Mouse (Mus musculus) Muller cell, postnatal 12 days (primary cell): ENCODE results near the gene Nfkbib.

Experiments
- DNase-seq: peaks from one replicate; pipeline ENCODE4 v3.0.0-alpha.2; 2015; ENCODE audit errors: inconsistent ontology term

The Nfkbib gene

DNA sequence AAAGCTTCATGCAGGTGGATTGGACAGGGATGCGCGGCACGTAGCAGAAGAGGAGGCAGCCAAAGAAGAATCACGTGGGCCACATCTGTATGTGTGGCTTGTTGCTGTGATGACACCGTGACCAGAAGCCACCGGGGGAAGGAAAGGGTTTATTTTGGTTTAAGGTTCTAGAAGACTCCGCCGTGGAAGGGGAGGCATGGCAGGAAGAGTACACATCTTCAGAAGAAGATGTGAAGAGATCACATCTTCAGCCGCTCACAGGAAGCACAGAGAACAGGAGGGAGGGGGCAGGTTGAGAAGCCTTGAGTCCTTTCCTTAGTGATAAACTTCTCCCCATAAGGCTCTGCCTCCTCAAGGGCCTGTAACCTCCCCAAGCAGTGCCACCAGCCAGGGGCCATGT lies 32.7 kb upstream of the Nfkbib start:
- no peak for DNase-seq

DNA sequence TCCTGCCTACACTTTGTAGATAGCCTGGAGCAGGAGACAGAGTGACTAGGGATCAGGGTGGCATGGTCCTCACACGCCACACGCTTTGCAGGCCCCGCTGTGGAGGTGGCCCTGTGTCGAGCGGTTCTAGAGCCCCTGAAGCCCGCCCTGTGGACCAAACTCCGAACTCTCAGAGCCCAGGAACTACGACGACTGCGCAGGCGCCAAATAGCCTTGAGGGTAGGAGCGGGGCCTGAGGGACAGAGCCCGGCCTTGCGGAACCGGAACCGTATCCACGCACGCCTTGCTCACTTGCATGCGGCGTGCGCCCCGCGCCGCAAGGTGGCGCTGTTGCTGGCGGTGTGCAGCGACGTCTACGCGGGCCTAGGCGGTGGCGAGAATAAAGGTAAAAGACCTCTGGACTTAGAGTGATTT lies 29.3 kb upstream of the Nfkbib start:
- peak; percentile 82 for DNase-seq

DNA sequence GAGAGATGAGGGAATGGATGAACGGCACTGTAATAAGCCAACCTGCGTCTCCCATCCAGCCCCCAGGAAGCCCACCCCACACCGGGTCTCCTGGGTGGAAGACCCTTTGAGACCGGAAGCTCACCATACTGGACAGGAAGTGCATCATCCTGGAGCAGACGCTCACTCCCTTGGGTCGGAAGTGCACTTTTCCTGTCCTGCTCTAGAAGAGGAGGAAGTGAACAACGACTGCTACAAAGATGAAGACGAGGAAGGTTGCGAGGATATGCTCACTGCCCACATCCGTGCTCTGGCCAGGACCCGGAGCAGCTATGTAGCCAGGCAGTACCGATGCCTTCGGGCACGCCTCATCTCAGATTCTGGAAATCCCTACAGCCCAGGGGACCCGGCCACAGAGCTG lies 28.5 kb upstream of the Nfkbib start:
- DNase-seq, result no peak

DNA sequence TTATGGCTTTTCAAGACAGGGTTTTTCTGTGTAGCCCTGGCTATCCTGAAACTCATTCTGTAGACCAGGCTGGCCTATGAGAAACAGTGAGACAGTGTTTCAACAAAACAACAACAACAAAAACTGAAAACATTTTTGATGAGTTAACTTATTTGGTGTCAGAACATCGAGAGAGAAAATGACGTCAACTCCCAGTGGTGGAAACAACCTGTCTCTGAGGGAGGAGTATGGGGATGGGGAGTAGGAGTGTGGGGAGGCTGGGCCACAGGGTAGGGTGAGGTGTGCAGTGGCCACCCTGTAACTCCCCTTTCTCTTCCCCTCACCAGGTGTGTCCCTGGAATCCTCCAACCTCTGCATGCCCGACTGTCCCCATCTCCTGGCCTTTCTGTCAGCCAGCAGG lies 27.2 kb upstream of the Nfkbib start:
- no peak for DNase-seq

DNA sequence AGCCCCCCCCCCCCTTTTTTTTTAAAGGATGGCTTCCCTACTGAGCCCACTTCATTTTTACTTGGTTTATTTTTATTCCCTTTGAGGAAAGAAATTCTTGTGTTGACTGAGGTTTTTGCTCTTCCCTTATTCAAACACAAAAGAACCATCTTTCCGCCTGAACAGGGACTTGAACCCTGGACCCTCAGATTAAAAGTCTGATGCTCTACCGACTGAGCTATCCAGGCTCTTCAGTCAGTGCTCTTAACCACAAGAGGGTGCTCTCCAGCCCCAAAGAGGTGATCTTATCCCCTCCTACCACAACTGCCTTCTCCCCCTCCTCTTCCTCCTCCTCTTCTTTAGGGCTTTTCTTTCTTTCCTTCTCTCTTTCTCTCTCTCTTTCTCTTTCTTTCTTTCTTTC lies 26.5 kb upstream of the Nfkbib start:
- no peak for DNase-seq

DNA sequence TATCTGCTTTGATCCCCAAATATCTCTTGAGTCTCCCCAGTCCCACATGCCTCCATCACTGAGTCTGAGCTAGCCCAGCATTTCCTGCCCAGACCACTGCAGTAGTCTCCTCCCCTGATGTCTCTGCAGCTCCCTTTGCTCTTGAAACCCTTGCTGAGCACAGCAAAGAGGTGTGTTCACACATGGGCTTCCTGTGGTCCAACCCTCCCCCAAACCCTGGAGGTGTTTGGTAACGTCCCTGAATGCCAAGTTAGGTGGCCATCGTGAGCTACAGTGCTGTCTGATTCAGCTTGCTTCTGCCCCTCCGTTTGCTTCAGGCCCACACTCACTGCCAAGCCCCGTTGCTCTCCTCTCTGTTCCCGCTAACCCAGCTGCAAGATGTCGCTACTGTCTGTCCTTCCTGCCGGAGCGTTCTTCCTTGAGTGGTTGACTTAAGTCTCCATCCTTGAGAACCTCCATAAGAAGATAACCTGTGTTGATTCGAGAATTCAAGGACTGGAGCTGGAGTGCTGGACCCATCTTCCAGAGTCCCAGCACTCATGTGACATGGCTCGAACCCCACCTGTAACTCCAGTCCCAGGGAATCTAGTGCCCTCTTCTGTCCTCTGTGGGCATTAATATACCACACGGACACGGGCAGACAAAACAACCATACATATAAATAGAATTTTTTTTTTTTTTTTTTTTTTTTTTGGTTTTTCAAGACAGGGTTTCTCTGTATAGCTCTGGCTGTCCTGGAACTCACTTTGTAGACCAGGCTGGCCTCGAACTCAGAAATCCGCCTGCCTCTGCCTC lies 25.3 kb upstream of the Nfkbib start:
- no peak for DNase-seq

DNA sequence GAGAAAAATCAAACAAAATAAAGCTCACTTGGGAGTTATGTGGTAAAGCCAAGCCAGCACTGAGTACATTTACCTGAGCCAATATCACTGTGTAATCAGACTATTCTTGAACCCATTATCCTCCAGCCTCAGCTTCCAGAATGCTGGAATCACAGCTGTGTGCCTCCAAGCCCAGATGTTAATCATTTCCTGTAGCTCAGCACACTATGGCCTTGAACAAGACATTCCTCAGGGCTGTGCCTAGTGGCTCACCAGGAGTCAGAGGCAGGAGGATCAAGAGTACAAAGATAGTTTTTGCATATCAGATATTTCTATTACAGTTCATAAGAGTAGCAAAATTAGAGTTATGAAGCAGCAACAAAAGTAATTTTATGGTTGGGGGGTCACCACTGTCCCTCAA lies 24.4 kb upstream of the Nfkbib start:
- no peak for DNase-seq

DNA sequence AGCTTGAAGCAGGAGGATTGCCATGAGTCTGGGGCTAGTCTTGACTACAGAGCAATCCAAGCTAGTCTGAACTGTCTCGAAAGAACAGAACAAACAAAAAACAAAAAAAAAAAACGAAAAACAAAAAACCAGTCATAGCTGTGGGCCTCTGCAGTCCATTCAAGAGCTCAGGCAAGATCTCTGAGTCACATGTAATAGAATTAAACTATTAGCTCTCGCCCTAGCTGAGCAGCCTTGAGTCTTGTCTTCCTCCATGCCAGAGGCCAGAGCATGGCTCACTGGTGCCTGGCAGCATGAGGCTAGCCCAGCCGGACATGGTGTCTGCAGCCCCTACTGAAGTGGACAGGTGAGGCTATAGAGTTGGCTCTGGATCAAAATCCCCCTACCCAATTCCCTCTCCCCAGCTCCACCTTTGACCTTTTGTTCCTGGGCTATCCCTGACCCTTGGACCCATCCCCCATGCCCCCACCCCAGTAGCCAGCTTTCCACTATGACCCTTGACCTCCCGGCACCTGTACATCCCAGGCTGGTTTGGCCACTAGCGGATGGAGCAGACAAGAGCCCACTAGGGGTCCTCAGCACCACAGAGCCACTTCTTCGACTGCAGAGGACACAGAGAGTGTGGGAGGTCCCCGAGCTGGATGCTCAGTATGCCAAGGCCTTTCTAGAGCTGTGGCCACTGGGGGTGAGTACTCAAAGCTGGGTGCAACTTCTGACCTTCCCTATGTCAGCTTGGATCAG lies 22.9 kb upstream of the Nfkbib start:
- no peak for DNase-seq

DNA sequence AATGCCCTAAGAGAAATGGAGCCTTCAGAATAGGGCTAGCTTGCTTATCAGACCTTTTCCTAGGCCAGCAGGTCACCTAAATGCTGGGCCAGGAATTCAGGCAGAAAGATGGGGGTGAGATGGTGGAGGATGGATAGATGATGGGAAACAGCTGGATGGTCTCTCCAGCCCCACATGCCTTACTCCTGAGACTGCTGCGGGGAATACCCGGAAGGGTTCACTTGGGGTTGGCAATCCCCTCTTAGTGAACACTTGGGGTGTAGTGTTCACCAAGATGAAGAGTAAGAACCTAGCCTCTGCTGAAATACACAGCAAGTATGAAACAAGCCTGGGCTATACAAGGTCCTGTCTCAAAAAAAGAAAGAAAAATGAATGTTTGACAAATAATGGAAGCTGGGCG lies 21.9 kb upstream of the Nfkbib start:
- no peak for DNase-seq

DNA sequence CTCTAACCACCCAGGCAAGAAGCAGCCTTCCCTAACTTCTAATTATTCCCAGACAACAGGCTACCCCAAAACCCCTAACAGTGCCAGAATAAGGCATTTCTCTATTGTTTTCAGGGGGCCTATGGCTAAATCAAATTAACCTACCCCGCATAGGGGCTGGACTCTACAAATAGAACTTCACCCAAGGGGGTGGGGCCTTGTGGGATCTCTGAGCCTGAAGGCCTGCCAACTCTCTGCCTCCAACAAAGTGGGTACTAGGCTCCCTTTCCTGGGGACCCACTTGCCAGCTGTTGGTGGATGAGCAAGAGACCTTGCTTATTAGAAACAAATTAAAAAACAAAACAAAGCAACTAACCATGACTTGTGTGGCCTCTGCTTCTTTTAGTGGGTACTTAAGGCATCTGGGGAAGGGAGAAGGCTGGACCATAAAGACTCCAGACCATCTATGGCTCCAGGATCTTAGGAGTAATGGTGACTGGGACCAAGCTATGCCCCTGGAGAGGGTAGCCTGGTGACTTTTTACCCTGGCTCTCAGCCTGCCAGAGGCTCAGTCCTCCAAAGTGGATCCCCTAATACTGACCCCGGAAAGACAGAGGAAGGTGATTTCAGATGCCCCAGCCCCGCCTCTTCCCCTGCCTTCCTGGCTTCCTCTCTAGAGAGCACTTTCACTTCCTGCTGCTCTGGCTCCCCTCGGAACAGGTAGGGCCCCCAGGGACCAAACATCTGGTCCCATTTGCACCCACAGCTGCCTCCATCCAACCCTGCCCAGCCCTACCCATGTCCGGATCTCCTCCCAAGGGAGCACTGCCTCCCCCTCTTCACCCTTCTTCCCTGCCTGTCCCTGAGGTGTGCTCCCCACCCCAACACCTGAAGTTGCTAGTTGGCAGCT lies 21.2 kb upstream of the Nfkbib start, which contains the start of gene Rinl:
Gene Rinl (plus strand): TSS at position 663 of the 889 bp plus-strand sequence.
- DNase-seq, result no peak

DNA sequence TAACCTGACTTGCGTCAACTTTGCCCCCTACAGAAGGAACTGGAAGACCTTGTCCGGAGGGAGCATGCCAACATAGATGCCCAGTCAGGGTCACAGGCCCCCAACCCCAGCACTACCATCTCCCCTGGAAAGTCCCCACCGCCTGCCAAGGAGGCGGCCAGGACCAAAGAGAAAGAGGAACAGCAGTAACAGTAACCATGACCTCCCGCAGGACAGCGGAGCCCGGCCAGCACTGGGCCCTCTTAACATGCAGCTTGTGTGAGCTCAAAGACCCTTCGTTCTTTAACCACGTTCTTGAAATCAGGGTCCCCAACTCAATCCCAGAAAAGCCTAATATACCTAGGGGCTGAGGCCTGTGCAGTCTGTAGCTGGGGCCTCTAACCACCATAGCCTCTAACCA lies 20.6 kb upstream of the Nfkbib start:
- DNase-seq, result no peak

DNA sequence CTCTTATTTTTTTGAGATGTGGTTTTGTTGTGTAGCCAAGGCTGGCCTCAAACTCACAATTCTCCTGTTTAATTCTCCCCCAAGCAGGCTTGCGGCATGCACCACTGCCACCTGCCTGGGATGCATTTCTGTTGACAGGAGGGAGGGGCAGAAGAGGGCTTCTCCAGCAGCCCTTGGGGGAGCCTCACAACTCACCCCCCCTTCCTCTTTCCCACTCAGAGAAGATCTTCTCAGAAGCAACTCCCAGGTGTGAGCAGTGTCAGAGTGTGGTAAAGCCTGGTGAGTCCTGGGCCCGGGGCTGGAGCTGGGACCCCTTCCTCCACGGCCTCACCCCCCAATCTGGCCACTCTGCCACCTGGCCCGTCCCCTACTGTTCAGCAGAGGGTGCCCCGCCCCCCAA lies 17.8 kb upstream of the Nfkbib start:
- no peak for DNase-seq

DNA sequence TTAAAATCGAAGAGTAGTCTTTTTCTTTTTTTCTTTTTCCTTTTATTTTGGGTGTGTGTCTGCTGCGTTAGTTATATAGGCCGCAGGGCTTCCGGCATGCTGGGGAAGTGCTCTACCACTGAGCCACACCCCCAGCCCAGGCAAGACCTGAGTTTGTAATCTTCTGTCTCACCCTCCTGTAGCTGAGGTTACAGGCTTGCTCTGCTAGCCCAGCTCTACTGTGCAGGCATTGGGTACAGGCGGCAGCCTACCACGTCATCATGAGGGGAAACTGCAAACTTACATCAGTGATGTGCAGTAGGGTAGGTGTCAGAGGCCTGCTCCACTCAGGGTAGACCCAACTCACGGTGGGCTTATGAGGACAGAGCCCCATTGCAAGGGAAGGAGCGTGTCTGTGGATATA lies 13.9 kb upstream of the Nfkbib start:
- DNase-seq, result no peak

DNA sequence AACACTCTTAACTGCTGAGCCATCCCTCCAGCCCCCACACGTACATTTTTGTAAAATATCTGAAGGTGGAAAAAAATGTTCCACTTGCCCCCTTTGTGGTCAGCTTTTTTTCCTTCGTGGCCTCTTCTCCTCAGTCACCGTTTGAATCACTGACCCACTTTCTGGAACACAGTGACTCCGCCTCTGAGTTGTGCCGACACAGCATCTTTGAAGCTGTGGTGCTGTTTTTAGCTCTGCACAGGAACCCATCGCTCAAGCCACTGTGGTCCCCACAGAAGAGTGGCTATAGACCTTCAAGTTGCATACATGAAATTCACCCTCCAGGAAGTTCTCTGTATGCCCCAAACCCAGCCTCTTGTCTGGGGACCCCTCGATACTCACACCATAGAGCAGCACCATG lies 13.5 kb upstream of the Nfkbib start:
- DNase-seq, result no peak

DNA sequence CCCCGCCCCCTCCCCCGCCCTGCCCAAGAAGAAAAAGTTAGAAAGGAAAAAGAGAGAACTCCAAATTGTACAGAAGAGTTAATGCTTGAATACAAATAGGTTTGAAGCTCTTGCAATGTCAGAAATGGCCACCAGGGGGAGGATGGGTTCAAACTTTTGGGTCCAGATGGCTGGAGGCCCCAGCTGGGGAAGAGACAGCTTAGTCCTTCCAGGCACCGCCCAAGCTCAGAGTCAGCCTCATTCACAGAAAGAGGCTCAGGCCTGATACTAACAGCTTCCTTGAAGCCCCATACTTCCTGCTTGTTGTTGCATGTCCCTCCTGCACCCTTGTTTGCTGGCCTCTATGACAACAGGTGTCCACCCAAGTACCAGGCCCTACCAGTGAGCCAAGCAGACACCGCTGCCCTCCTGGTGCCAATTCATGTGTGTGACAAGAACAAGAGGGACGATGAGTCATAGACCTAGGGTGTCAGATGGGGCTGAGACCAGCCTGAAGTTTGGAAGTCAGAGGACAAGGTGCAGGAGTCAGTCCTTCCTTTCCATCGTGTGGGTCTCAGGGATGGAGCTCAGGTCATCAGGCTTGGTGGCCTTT lies 12.9 kb upstream of the Nfkbib start:
- peak; percentile 87 for DNase-seq

DNA sequence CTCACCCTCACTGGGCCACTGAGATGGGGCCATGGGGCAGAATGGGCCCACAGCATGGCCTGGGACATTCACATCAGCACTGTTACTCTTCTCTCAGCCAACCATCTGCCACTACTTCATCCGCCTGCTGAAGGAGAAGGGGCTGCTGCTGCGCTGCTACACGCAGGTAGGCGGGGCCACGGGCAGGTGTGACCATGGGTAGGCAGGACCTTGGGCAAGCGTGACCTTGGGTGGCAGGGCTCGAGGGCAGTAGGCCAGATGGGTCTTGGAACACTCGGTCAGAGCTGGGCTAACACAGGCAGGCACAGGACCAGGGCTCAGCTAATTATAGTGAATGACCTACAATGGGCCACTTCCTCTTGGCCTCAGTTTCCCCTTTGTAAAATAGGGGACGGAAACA lies 11.5 kb upstream of the Nfkbib start:
- no peak for DNase-seq

DNA sequence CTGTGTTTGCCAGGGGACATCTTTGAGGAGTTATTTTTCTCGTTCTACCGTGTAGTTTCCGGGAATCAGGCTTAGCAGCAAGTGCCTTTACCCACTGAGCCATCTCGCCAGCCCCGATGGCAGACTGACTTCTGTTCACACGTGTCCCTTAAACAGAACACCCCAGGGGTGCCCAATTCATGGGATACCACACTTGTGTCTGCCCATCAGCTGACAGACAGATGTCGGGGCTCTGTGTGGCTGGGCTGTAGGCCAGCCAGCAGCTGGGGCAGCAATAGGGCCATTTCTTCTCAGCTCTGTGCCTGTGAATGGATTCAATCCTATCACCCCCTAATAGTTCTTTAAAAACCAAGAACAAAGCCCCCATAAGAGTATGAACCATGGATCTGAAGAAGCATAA lies 7.8 kb upstream of the Nfkbib start:
- no peak for DNase-seq

DNA sequence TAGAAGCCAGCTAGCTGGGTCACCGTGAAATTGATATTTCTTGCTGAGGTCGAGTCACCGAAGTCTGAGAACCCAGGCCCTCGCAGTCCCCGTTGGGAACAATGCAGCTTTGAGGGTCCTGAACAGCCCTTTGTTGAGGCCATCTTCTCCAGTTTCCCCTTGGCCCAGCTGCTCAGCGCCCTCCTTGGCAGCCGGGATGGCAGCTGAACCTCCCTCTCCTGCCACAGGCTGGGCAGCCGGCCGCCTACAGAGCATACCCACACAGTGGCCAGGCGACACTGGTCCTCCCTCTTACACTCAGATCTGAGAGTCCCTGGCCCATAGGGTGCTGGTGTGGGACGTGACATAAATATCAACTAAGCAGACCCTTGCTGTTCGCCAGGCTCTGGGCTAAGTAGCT lies 6.9 kb upstream of the Nfkbib start:
- DNase-seq, result peak; percentile 21

DNA sequence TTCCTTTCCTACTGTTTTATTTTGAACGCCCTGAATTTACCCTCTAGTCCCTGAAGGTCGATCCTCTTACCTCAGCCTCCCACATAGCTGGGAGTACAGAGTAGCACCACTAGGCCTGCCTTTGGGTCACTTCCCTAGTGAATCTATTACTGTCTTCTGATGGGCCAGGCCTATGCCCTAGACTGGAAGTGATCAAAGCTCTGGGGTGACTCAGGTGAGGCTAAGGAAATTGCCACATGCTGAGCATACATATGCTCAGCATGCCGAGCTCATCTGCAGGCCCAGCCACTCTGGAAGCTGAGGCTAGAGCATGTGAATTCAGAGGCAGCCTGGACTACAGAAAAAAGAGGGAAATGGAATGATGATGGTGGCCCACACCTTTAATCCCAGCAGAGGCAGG lies 5.9 kb upstream of the Nfkbib start:
- DNase-seq, result no peak

DNA sequence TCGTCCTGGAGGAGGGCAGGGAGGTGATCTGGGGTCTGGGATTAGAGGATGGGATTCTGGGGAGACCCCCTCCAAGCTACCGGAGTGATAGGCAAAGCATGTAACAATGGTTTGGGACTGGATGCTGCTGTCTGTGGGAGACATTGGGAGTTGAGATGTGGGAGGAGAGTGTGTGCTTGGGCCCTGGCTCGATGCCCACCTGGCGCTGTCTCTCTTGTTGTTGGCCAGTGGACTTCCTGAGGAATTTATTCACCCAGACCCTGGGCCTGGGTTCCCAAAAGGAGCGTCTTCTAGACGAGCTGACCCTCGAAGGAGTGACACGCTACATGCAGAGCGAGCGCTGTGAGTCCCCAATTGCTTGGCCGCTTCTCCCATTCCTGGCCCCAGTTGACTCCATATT lies 4.6 kb upstream of the Nfkbib start:
- DNase-seq, result peak; percentile 22

DNA sequence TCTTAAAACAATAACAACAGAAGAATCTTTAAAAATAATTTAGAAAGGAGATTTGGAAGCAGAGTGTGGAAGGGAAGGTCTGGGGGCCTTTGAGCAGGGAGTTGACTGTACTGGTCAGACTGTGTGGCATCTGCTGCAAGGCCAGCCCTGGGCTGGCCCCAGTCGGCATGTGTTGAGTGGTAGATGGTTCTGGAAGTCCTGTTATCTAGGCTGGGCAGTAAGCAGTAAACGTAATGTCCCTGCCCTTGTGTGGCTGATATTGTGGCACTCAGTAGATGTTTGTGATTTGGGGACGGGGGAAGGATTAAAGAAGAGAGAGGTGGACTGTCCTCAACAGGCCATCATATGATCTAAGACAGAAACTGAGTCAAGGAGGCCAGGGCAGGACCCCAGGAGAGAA lies 3.0 kb upstream of the Nfkbib start:
- DNase-seq, result no peak

DNA sequence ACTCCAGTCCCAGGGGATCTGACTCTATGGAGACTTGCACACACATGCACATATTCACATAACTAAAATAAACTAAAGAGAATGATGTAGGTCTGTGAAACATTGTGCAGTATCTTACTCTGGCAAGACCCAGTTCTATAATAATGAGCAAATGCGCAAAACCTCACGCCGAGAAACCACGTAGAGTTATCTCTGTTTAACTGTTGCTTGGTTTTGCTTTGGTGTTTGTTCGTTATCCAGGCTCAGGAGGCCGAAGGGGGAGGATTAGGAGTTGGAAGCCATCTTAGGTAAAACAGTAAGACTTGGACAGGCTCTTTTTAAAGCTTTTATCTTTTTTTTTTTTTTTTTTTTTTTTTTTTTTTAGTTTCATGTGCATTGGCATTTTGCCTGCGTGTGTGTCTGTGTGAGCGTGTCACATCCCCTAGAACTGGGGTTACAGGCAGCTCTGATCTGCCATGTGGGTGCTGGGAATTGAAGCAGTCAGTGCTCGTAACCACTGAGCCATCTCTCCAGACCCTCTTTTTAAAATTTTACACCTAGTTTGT lies 2.2 kb upstream of the Nfkbib start:
- no peak for DNase-seq
